Mouse (Mus musculus): ENCODE results near the gene Fkbp10.

Fkbp10 gene

GRCm38 (mm10) chr11:100409686-100410085, 5.8 kb upstream of the Fkbp10 start:
- no peak for DNase-seq (ENCODE audit: low read depth, low spot score)

GRCm38 (mm10) chr11:100411736-100412135, 3.8 kb upstream of the Fkbp10 start:
- peak; percentile 89 for DNase-seq (ENCODE audit: low read depth, low spot score)

- DNase-seq (ENCODE audit: low read depth, low spot score), result no peak
Measured at GRCm38 (mm10) chr11:100413541-100413940, 2.0 kb upstream of the Fkbp10 start.

DNA sequence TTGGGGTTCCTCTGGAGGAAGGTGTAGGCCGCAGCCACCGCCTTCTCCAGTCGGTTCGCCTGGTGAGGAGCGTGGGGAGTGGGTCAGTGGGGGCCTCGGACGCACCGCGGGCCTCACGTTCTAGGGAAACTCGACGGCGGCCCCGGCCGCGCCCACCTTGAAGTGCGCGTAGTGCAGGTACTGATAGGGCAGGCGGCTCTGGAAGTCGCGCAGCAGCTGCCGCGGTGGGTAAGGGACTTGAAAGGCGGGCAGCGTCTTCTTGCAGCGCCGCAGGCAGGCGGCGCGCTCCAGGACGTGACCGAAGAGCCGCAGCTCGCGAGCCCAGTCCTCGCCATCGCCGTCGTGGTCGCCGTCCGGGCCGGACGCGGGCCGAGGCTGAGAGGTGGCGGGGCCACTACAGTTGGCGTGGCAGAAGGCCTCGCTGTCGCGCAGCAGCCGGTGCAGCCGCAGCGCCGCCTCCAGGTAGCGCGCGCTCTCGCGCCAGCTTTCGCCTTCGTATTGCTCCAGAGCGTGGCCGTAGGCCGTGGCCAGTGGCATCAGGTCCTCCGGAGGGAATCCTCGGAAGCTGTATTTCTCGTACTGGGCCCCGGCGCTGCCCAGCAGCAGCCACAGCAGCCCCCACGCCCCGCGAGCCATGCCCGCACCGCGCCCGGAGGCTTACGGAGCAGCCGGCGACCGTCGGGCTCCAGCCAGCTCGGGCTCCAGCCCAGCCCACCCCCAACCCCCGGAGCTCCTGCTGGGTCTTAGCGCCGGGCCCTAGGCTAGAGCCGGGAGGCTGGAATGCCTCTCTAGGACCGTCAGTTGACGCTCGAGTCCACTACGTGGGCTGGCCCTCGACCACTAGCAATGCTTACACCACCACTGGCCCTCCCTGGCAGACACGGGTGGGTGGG, 1.2 kb upstream of the Fkbp10 start, which contains the start of gene P3h4:
Gene P3h4, minus strand, starts transcription at position 816 of the 893 bp plus-strand sequence.
- DNase-seq (ENCODE audit: low read depth, low spot score), result peak; percentile 79

DNA sequence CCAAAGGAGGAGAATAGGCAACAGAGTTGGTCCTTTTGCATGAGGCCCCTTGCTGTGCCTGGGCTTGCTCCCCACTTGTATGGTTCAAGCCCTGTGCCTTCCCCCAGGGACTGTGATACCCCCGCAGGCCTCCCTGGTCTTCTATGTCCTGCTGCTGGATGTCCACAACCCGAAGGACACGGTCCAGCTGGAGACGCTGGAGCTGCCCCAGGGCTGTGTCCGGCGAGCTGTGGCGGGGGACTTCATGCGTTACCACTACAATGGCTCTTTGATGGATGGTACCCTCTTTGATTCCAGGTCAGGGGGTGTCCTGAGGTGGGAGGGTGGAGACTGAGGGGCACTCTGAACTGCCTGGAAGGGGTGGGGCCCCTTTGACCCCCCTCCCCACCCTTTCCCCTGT, 6.0 kb downstream of the Fkbp10 start:
- no peak for DNase-seq (ENCODE audit: low read depth, low spot score)

DNA sequence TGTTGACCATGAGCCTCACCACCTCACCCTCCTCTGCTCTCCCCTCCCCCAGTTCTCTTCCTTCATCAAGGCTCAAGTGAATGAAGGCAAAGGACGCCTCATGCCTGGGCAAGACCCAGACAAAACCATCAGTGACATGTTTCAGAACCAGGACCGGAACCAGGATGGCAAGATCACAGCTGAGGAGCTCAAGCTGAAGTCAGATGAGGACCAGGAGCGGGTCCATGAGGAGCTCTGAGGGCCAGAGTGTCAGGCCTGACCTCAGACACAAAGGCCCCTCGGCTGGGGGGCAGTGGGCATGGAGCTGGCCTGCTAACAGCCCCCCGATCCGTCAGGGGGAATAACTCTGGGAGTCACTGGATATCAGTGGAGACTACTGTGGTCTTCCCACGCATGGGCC, 8.3 kb downstream of the Fkbp10 start:
- DNase-seq (ENCODE audit: low read depth, low spot score), result no peak

GRCm38 (mm10) chr11:100425851-100426250, 10.4 kb downstream of the Fkbp10 start:
- peak; percentile 92 for DNase-seq (ENCODE audit: low read depth, low spot score)

DNA sequence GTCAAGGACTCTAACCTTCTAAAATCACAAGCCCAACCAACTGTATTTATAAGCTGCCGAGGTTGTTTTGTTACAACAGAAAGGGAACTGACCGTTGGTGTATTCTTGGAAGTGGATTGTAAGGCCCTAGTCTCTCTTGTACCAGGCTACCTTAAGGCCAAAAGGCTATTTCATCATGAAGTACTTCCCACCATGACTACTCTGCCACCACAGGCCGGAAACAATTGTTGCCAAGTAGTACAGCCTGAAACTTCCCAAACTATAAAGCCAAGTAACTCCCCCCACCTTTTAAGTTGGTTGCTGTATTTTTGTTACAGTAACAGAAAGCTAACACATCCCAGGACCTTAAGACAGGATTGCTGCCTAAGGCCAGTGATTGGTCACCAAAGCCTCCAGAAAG, 11.3 kb downstream of the Fkbp10 start:
- no peak for DNase-seq (ENCODE audit: low read depth, low spot score)

- DNase-seq (ENCODE audit: low read depth, low spot score), result no peak
Measured at GRCm38 (mm10) chr11:100428612-100429199, 13.2 kb downstream of the Fkbp10 start.

GRCm38 (mm10) chr11:100430052-100430451, 14.6 kb downstream of the Fkbp10 start:
- no peak for DNase-seq (ENCODE audit: low read depth, low spot score)

DNA sequence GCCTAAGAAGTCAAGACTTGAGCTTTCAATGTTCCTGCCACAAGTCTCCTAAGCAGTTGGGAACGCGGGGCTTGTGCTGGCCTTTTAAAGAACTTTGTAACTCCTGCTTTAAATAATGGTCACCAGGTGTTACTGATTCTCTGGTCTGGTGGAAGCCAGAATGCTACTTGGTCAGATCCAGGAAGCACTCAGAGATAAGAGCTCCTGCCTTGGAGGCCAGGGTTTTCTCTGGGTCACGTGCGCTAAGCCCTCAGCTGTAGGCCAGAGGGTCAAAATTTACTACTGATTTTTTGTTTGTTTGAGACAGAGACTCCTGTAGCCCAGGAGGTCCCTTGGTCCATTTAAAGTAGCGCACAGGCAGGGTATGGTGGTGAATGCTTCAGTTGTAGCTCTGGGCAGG, 16.5 kb downstream of the Fkbp10 start:
- DNase-seq (ENCODE audit: low read depth, low spot score), result no peak

DNA sequence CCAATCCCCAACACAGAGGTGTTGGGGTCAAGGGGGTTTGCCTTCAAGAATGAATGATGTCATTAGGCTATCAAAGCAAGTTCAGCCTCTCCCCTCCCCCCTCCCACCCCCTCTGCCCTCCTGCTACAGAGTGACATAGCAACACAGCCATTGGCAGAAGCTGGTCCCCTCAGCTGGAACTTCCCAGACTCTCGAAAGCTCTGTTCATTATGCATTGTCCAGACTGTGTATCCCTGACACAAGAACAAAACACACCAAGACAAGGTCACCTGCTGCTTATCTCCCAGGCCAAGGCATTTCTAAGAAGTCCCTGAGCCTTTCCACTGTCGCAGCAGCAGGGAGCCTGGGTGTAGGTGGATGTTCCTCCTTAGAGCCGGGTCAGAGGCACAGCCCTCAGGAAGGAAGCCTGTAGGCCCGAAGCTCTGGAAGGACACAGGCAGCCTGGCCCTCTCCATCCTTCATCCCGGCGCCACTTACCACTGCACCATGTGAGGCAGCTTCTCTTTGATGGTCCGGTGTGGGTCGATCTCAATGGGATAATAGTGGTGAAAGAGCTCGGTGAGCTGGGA, 20.3 kb downstream of the Fkbp10 start:
- DNase-seq (ENCODE audit: low read depth, low spot score), result peak; percentile 65

DNA sequence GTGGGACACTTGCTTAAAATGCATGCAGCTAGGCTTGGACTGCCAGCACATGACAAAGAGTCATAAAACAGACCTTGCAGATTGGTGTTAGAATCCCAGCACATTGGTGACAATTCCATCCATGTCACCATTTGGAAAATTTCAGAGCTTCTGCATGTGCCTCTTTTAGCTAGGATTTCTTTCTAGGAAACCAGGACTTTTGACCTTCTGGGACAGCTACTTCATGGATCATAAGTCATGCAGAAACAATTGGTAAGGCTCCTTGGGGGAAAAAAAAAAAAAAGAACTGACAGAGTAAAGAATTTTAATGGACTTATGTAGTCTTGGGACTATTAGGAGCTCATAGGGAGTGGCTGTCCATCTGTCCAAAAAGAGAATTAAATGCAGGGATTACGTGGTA, 22.4 kb downstream of the Fkbp10 start:
- no peak for DNase-seq (ENCODE audit: low read depth, low spot score)

GRCm38 (mm10) chr11:100440691-100441522, 25.4 kb downstream of the Fkbp10 start:
- DNase-seq (ENCODE audit: low read depth, low spot score), result peak; percentile 79

GRCm38 (mm10) chr11:100441797-100442196, 26.3 kb downstream of the Fkbp10 start, which contains the start of the genes Nt5c3b and Klhl10:
Gene Nt5c3b (minus strand): TSS chr11:100441808.
Gene Klhl10 (plus strand): TSS chr11:100441917.
- DNase-seq (ENCODE audit: low read depth, low spot score), result no peak

DNA sequence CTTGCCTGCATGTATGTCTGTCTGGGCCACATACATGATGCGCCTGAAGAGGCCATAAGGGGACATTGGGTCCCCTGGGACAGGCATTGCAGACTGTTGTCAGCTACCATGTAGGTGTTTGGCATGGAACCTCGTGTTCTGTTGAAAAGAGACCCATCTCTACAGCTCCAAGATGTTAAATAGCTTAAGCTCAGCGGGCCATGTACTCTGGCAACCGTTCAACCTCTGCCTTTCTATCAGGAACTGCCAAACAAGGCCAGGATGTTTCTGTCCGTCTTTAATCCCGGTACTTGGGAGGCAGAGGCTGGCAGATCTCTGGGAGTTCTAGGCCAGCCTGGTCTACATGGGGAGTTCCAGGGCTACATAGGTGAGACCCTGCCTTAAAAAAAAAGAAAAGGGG, 27.1 kb downstream of the Fkbp10 start:
- no peak for DNase-seq (ENCODE audit: low read depth, low spot score)

DNA sequence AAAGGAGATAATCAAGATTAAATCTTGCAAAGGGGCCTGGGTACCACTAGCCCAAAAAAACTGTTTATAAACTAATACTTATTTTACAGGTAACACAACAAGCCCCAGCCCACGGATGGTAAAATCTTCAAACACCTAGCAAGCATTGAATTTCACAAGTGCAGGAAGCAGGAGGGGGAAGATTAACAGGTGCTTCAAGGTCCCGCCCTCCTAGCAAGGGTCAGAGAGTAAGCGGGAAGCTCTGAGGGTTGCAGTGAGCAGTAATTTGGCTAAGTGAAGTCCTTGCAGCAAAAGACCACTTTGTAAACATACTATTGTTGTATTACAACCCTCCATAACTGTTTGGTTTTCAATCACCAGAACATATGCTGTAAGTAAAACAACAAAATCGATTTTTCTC, 41.8 kb downstream of the Fkbp10 start:
- no peak for DNase-seq (ENCODE audit: low read depth, low spot score)

- no peak for DNase-seq (ENCODE audit: low read depth, low spot score)
Measured at GRCm38 (mm10) chr11:100457711-100458110, 42.2 kb downstream of the Fkbp10 start.

- DNase-seq (ENCODE audit: low read depth, low spot score), result no peak
Measured at GRCm38 (mm10) chr11:100462699-100463098, 47.2 kb downstream of the Fkbp10 start.

DNA sequence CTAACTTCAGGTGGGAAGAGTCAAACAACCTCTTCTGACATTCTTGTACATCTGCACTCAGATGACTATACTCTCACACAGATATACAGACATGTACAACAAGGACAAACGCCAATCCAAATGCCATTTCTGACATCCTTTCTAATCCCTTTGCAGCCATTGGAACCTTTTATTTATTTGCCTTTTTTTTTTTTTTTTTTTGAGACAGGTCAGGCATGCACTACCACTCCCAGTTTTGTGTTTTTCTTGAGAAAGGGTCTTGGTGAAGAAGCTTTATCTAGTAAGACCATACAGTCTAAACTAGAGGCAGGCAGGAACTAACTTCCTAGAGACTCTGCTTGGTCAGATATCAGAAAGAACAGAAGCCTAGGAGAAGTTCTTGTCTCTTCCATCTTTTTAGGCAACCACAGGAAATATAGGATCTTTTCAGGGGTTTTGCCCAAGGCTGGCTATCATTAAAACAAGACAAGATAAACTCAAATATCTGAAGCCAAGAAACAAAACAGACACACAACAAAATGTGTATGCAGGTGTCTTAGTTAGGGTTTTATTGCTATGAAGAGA, 49.8 kb downstream of the Fkbp10 start:
- DNase-seq (ENCODE audit: low read depth, low spot score), result no peak

- no peak for DNase-seq (ENCODE audit: low read depth, low spot score)
Measured at GRCm38 (mm10) chr11:100465833-100466232, 50.3 kb downstream of the Fkbp10 start.

All from R1 (cell line).